Mouse (Mus musculus): ENCODE measurements at regions not wholly inside any gene's neighbourhood (a gene's known extent, or its start where the extent isn't known, plus 50 kb on each side); places are given as distances from the start of the nearest gene placed in this dataset. TPM values are rescaled to one million over a fixed set of nuclear protein-coding genes. Genes with fewer than 3 reads are reported as not detected.

Small RNA genes lying in the stretch of these regions (microRNA-seq; reads per million reads assigned to microRNA genes)
- gene Mir6420, result not detected
